Mouse (Mus musculus) C2C12 (cell line): ENCODE results near the gene Adrb1.

ENCODE experiments used
- CEBPB ChIP-seq: IDR thresholded peaks from one replicate; pipeline ENCODE4 v1.6.1; 2011; ENCODE audit warnings: low read depth, mild to moderate bottlenecking, control low read depth, moderate library complexity
- CTCF ChIP-seq: IDR thresholded peaks from one replicate; pipeline ENCODE4 v1.5.1; 2011; ENCODE audit not compliant: control insufficient read depth, insufficient read depth, insufficient read length
- FOSL1 ChIP-seq: IDR thresholded peaks from one replicate; pipeline ENCODE4 v1.8.0; 2011; ENCODE audit warnings: mild to moderate bottlenecking, low read length; ENCODE audit not compliant: poor library complexity, insufficient read depth, severe bottlenecking
- MYOG ChIP-seq: IDR thresholded peaks from one replicate; pipeline ENCODE4 v1.6.1; 2011; ENCODE audit not compliant: control insufficient read depth, insufficient read length; ENCODE audit errors: extremely low read depth
- USF1 ChIP-seq: IDR thresholded peaks from one replicate; pipeline ENCODE4 v1.6.1; 2011; ENCODE audit warnings: low read depth, mild to moderate bottlenecking, control low read depth, moderate library complexity

DNA sequence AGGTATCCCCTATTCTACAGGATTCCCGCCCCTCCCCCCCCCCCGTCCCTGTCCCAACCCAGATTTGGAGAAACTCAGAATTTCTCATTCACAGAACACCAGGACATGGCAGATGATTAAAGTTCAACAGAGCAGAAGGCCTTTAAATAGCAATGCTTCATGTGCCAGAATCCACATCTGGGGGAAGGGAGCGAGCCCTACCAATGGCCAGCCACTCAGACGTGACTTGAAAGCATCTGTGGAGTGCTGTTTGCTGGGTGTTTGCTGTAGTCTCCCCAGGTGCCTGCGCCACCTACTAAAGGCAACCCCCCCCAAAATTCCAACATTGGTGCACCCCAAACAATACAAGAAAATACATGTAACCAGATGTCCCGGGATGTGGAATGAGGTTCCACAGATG, 23.5 kb downstream of the Adrb1 start:
- TF ChIP-seq CTCF (no peak), CEBPB (no peak), USF1 (no peak), MYOG (no peak), FOSL1 (no peak)
